Mouse (Mus musculus) ES-Bruce4 (cell line): Measurements from ENCODE around the gene Mink1.

ENCODE experiments used
- CTCF ChIP-seq: IDR thresholded peaks from one replicate; pipeline ENCODE4 v1.8.1; 2011; ENCODE audit warnings: low read depth, low read length
- EP300 ChIP-seq: IDR thresholded peaks from 2 replicates; pipeline ENCODE4 v1.6.1; 2011; ENCODE audit warnings: low read depth, low read length; ENCODE audit not compliant: insufficient read depth
- POLR2A ChIP-seq: IDR thresholded peaks from one replicate; pipeline ENCODE4 v1.8.1; 2011; ENCODE audit warnings: low read length; ENCODE audit not compliant: insufficient read depth

GRCm38 (mm10) chr11:70652884-70653344 lies 90.2 kb downstream of the Mink1 start:
- no peak for TF ChIP-seq POLR2A
- TF ChIP-seq EP300: no peak
- TF ChIP-seq CTCF: no peak
